Mouse (Mus musculus) thymus, adult 18-20 months (tissue): ENCODE data around the gene Spint3.
"Not testable (repeated sequence)": the region's sequence is repeated elsewhere in the genome, so short reads cannot be mapped to it uniquely, and the experiment has no call there.

Experiments used
- DNase-seq, 2 experiments: peaks; one replicate each; pipeline ENCODE4 v3.0.0; 2022; ENCODE audit warnings: mixed read lengths in 2 of 2

Gene Spint3

DNA sequence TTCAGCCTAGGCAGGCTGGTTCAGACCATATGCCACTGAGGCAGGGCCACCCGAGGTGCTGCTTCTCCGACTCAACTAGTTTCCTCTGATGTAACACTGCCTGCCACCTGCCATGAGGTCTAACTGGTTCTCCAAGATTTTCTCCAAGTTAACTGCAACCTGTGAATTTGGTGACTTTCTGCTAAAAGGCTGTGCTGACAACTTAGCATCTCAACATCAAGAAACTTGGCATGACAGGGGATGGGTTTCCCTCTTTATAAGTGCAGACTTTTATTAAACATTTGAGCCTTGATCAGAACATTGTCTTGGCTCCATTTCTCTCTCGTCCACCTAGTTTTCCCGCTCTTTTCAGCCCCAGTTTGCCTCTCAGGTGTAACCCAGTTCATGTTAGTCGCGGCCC lies at the start of gene Spint3:
TSS of gene Spint3 (minus strand) at position 101 of the 400 bp plus-strand sequence.
- DNase-seq, result not testable (repeated sequence)

DNA sequence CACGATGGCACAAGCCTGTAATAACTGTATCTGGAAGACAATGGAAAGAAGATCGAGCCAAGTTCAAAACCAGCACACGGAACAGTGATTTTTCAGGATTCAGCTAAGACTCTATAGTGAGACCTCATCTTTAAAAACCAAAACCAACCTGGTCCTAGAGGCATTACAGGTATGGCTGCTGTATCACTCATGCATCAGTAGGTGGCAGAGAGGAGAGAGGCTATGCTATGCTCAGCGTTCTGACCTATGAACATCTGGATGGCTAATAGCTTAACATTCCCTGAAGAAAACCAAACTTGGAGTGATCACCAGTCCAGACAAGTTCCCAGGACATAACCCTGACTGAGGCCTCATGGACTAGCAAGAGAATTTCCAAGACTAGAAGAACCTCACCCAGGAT lies 48.5 kb upstream of the Spint3 start:
- DNase-seq, result no peak

DNA sequence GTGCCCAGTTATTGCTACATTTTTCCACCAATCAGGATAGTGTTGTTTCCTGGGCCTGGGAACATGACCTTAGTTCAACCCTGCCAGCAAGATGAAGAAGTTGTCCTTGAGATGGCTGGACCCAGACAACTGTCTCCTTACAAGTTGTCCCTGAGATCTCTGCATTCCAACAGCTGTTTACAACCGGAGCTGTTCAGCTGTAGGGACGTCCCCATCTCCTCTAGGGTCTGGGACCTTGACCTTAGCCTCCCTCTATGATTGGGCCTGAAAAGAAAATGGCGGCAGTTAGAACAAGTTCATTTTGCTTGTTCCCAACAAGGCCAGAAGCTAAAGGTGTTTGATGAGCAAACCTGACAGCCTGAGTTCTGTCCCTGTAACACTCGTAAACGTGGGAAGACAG lies 45.8 kb upstream of the Spint3 start:
- DNase-seq, result no peak

DNA sequence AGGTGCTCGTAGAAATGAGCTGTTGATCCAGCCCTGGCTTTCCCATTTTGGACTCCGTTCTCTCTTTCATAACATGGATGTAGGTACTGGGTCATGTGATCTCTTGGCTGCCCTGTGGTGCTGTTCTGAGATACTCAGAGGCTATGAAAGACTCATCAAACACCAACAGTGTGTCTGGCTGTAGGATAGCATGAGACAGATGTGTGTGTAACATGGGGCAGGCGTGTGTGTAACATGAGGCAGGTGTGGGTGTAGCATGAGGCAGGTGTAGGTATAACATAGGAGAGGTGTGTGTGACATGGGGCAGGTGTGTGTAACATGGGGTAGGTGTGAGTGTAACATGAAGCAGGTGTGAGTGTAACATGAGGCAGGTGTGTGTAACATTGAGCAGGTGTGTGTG lies 42.1 kb upstream of the Spint3 start:
- DNase-seq, result no peak

DNA sequence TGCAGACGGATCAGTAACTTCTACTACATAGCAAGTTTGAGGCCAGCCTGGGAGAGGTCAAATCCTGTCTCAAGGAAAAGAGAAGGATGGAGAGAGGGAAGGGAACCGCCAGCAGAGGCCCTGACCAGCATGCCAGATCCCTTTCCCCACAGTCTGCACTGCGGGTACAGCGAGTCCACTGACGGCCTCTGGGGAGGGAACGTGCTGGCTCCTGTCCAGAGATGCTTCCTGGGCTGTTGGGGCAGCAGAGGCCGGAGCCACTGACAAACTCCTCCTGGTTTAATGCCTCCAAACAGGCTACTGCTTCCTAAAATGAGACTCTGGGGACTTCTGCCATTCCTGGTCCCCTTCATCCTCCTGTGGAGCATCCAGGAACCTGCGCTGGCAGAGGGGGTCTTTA lies 40.2 kb upstream of the Spint3 start, which contains the start of the genes Wfdc6b and Wfdc8:
TSS of gene Wfdc6b (plus strand) at position 52 of the 400 bp plus-strand sequence.
TSS of gene Wfdc8 (minus strand) at position 156 of the 400 bp plus-strand sequence.
- not testable (repeated sequence) for DNase-seq

DNA sequence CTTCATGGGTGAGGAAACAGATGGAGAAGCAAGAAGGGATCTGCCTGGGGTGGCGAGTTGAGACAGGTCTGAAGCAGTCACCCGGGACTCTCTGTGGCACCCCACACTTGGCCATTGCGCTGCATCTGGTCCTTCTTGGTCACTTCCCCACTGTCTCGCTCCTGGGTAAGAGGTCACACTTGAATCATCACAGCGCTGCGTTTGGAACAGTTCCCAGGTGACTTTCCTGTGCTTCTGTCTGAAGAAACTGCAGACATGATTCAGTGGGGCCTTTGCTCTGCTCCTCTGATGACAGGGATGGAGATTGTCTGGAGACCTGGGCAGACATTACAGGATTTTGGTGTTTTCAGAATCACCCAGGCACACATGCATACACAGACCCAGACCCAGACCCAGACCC lies 35.5 kb upstream of the Spint3 start:
- no peak for DNase-seq

DNA sequence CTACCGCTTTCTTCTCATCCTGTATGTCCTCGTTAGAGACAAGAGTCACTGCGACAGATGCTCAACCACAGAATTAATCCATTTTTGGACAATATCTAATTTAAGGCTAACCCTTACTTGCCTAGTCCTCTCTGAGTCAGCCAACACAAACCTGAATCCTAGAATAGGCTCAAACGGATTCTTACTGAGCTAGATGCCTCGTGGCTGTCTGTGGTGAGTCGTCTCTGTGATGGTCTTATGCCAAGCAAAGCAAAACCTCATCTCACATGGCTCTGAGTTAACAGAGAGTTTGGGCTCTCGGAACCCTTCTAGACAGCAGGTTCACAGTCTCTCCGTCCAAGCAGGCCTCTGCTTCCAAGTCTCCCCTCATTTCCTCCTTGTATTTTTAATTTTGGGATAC lies 31.2 kb upstream of the Spint3 start:
- DNase-seq, result no peak

DNA sequence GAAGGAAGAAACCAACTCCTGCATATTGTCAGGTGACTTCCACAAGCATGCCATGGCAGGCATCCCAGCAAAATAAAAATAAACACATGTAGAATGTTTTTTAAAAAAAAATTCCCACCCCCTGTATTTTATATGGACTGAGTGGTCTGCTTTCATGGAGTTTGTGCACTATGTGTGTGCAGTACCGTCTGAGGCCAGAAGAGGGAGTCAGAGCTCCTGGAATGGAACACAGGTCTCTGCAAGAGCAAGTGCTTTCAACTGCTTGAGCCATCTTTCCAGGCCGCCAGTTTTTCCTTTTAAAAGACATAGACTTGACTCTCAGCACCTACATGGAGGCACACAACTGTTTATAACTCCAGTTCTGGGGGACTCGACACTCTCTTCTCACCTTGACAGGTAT lies 30.2 kb upstream of the Spint3 start:
- no peak for DNase-seq

DNA sequence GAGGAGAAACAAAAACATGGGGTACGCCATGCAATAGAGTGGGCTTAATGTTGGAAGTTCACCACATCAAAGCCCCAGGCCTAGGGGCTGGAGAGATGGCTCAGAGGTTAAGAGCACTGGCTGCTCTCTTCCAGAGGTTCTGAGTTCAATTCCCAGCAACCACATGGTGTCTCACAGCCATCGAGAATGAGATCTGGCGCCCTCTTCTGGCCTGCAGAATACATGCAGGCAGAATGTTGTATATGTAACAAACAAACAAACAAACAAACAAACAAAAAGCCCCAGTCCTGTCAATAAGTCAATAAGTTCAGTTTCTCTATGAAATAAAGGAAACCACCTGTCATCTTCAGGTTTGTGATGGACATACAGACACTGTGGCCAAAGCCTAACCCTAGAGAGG lies 26.9 kb upstream of the Spint3 start:
- DNase-seq, result no peak

DNA sequence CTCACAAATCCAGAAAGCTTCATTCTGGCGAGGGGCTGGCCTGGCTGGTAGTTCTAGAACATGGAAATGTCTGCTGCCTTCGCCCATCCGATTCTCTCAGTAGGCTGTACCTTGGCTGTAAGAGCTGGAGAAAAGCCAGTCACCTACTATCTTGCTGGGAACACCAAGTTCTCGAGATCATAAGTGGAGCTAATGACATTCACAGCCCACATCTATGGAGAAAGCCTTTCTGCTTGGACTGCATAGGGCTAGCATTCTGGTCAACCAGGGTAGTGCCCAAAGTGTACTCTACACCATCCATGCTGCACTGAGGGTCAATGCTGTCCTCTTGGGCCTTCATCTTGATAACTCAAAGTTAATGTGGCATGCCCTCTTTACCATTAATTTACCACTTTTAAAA lies 20.2 kb upstream of the Spint3 start, which contains the start of gene Eppin:
TSS of gene Eppin (minus strand) at position 101 of the 400 bp plus-strand sequence.
- no peak for DNase-seq

DNA sequence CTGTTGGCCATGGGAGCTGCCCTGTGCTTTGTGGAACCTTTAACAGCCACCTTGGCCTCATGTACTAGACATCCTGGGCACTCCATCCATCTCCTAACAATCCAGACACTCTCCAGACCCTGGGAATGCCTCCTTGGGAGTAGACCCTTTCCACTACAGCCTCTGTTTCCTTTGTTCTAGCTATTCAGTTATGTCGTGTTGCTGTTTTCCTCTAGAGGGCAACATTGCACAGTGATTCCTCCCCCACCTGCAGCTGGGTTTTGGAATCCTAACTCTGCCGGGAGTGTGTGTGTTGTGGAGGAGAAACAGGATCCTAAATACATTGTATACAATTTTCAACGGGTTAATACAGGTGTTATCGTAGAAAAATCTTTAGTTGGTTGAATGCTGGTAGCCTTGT lies 18.8 kb upstream of the Spint3 start:
- no peak for DNase-seq

DNA sequence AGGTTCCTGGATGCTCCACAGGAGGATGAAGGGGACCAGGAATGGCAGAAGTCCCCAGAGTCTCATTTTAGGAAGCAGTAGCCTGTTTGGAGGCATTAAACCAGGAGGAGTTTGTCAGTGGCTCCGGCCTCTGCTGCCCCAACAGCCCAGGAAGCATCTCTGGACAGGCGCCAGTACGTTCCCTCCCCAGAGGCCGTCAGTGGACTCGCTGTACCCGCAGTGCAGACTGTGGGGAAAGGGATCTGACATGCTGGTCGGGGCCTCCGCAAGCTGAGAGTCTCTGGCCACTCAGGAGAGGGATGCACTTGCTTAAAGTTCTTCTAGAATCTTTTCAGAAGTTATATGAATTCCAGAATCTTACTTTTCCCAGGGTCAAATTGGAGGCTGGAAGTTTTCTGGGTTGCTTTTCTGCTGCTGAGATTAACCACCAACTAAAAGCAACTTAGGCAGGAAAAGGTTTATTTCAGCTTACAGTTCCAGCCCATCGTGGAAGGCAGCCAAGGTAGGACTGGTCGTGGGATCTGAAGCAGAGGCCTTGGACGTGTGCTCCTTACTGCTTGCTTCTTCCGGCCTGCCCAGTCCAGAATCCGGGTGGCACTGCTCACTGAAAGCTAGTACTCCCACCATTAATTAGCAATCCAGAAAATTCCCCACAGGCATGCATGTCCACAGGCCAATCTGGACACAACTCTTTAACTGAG lies 11.9 kb upstream of the Spint3 start, which contains the start of gene Wfdc6a:
TSS of gene Wfdc6a (minus strand) at position 423 of the 701 bp plus-strand sequence.
- DNase-seq, result not testable (repeated sequence)

DNA sequence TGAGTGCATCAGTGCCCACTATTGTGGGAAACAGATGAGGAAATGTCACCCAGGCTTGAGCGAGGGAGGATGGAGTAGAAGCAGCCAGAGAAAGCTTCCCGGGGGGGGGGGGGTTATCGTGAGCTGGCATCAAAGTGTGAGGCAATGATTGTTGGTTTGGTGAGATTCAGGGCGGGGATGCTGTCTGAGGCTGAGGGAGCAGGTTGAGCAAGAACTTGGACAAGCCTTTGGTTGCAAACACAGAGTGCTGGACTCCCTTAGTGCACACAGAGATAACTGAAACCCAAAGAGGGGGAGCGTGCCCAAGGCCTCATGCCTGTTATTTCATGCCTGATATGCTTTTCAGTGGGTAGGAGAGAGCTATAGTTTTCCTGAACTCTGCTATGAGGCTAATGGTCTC lies 5.8 kb downstream of the Spint3 start:
- DNase-seq, result no peak

DNA sequence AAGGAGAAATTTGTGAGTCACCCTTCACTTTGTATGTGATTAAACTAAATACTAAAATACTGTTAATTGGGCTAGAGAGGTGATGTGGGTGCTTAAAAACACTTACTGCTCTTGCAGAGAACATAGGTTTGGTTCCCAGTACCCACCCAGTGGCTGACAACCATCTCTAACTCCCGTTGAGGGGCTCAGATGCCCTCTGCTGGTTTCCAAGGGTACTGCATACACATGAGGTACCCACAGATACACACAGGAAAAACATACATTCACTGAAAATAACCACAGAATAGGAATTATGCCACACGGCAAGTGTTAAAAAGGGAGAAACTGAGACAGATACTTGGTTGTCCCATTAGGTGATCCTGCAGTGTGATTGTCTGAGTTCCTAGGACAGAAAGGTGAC lies 6.3 kb downstream of the Spint3 start:
- DNase-seq, result no peak

DNA sequence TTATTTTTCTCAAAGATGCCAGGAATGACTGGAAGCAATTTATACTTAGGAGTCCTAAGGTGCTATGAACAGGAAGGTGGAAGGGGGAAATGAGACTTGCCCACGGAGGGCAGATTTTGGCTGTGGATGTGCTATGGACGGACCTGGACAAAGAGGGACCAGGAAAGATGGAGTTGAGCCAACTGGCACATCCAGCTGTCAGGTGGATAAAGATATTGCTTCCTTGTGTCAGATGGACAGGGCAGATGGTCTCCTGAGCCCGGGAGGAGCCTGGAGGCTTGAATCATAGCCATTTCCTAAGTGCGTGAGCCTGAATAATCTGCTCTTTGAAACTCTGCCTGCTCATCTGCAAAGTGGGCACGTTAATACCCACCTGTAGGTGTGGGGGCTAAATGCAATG lies 8.9 kb downstream of the Spint3 start:
- no peak for DNase-seq

DNA sequence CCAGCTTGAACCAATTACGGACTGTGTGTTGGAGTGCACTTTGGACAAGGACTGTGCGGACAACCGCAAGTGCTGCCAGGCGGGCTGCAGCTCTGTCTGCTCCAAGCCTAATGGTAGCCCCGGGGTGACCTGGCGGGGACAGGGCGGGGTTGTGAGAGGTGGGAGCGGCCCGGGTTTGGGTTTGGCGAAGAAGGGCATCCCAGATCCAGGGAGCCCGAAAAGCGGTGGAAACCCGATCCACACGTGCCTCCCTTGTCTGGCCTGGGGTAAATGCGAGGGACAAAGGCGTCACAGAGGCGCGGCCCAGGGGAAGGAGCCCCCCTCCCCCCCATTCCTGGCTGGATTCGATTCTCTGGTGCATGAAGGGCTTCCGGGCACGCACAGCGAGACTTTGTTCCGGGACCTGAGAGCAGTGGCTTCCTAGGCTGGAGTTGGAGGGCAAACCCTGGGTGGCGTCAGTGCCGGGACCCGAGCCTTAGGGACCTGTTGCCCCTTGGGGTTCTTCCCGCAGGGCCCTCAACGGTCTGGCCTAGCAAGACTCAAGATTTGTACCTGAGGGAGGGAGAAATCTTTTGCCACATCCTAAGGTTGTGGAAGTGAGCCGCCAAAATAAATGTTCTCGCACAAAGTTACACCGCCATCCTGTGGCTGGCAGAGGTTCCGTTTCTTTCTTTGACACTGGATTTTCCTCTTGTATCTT lies 9.8 kb downstream of the Spint3 start:
- DNase-seq, result no peak

DNA sequence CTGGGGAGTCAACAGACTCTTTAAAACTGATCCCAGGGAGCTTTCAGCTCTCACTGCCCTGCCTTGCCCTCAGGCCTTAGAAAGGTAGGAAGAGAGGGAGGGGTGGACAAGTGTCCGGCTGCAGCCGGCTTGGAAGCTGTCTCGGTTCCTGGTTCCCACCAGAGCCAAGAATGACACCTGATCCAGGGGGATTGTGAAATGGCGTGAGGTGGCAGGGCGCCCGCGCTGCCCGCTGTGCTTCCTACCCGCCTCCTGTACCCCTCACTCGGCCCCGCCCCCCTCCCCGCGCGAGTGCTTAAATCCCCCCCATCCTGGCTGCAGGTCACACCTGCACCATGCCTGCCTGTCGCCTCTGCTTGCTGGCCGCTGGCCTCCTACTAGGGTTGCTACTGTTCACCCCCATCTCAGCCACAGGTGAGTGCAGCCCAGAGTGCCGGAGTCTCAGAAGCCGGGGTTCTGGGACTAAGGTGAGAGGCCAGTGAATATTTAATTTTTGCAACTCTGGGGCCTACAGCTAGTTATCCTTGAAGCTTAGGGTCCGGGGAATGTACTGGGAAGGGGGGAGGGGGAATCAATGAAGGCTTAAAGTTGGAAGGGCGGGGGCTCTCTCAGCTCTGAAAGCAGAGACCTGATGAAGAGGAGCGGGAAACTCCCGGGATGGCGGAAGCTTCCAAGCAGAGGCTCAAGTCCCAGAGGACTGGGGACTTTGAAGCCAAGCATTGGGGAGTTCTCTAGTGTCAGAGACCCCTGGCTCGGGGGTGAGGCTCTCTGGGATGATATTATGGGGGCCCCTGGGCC lies 10.7 kb downstream of the Spint3 start, which contains the start of gene Wfdc2:
TSS of gene Wfdc2 (plus strand) at position 23 of the 798 bp plus-strand sequence.
- DNase-seq, result no peak

DNA sequence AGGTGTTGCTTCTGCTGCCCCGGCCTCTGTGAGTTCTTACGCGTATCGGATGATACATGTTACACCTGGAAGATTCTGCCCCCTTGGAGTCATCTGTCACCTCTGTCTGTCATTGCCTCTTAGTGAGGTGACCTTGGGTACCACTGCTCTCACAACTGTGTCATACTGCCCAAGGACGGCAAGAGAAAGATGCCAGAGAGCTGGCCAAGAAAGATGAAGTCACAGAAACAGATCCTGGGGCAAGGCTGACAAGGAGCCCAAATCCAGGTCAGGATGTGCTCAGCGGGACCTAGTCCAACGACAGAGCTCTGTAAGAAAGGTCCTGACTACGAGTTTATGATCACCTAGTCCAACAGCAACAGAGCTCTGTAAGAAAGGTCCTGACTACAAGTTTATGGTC lies 13.2 kb downstream of the Spint3 start:
- no peak for DNase-seq

DNA sequence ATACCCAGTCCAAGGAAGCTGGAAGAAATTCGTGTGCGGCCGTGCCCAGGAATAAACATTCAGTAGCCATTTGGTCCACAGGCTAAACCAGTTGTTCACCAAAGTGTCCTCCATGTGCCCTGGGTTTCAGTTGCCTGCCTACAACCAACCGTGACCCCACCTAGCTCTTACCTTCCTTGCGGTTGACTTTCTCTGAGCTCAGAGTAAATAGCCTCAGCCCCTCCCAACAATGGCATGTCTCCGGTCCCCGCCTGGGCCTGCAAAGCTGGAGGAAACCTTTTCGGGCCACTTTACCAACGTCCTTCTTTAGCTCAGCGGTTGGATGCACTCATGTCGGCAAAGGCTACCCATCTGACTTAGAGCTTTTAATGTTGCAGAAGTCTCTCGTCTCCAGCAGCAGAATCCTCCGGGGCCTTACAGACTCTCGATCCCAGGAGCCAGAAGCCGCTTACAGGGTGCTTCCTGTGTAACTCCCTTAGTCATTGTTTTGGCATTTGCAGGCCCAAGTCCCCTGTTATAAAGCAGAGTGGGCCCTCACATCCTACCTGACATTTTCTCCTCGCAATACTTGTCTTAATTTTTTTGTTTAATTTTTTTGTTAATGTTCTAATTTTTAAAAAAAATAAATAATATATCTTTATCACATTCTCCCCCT lies 14.1 kb downstream of the Spint3 start:
- DNase-seq, result no peak

DNA sequence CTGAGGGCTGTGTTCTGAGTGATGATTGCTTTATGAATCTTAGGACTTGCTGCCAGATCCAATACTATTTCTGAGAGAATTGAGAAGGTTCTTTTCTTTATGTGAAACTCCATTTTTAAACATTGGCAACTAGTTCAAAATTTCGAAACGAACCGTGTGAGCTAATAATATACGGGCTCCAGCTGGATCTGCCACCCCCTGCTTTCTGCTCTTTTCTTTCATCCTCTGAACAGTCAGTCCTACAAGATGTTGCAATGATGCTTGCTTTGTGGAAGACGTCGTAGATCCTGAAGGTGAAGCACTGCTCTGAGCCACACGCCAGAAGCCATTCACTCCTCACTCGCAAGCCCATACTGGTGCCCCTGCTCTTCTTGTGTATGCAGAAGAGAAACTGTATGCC lies 14.8 kb downstream of the Spint3 start:
- DNase-seq, result no peak

DNA sequence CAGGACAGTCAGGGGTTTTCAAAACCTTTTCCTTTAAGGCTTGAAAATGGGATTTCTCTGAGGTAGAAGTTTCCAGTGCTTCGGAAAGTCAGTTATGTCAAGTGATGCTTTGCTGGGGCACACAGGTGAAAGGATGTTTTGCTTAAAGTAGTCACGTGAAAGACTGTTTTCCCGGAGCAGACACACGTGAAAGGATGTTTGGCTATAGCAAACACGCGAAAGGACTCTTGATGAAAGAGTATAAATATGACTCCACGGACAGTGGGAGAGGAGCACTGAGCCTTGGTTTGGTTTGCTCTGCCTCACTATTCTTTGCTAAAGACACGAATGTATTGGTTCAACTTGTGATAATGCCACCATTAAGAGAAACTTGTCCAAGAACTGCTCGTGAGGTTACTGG lies 21.8 kb downstream of the Spint3 start:
- DNase-seq, result no peak

DNA sequence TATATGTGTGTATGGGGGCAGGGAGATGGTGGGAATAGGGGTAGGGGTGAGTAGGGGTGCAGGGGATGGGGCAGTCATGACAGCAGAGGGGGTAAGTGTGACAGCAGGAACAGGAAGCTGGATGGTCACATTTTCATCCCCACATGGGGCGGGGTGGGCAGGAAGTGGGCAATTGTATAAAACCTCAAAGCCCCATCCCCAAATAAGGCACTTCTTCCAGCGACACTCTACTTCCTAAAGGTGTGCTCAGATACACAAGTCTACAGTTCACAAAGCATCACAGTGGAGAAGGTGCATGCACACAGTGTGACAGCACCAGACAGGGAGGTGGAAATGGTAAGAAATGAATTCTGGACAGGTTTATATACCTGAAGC lies 22.4 kb downstream of the Spint3 start:
- DNase-seq, result no peak
